Mouse (Mus musculus): ENCODE results near the gene Cacnb2.
A peak's percentile ranks its signal among the peaks of the same experiment; 100 is the strongest.

Cacnb2 gene

DNA sequence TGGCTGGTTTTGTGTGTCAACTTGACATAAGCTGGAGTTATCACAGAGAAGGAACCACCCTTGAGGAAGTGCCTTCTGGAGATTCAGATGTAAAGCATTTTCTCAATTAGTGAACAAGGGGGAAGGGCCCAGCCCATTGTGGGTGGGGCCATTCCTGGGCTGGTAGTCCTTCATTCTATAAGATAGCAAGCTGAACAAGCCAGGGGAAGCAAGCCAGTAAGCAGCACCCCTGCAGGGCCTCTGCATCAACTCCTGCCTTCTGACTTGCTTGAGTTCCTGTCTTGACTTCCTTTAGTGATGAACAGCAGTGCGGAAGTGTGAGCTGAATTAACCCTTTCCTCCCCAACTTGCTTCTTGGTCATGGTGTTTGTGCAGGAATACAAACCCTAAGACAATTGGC, 260.1 kb downstream of the Cacnb2 start:
- DNase-seq (ENCODE audit: low spot score in 2 of 2): no peak

DNA sequence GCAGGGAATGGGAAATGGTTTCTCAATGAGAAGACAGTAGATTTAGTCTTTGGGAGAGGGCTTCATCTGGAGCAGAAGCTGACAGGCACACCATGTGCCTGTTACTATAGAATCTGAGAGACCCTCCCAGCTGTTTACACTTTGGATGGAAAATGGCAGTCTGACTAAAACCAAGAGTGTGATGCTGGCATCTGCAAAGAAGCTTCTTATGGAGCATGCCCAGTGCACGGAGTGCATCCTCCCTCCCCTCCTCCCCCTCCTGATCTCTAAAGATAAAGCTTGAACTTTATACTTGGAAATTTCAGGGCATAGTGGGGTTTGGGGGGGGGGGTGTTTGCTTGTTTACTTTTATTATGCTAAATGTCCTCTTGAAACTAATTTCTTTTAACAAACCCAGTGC, 270.2 kb downstream of the Cacnb2 start:
- DNase-seq (ENCODE audit: low spot score in 2 of 2): no peak

- no peak for DNase-seq (ENCODE audit: low spot score in 2 of 2)
Measured at GRCm38 (mm10) chr2:14873701-14874181, 270.9 kb downstream of the Cacnb2 start.

- DNase-seq (ENCODE audit: low spot score in 2 of 2): no peak
Measured at GRCm38 (mm10) chr2:14874281-14875037, 271.6 kb downstream of the Cacnb2 start.

DNA sequence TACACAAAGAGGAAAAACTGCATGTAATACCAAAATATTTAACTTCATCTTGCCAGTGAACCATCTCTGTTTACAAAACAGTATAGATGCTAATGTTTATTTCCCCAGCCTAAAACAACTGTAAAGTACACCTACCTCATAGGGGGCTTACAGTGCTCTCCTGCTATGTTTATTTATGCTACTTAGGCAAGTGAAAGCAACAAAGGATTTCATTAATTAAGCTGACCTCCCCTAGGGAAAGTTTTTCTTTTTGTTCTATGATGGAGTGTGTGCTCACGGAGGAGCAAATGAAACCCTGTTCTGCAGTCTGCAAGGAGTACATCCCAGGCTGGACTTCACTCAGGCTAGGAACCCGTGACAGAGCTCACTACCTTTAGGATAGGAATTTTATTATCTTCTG, 272.2 kb downstream of the Cacnb2 start:
- DNase-seq (ENCODE audit: low spot score in 2 of 2): no peak

DNA sequence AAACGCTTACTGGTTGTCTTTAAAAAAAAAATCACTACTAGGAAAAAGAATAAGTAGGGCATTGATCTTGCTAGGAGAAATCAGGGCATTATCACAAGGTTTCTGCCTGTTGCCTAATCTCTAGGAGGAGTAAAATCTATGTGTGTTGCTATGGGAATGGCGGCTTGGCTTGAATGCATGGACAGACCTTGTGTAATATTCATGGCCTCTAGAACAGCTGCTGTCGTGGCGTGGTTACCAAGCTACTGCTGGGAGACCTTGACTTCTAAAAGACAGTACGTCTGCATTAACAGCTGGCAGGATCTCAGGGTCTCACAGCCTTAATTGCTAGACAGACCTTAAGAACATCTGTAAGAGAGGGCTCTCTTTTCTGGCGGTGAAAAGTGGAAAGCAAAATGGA, 272.7 kb downstream of the Cacnb2 start:
- DNase-seq (ENCODE audit: low spot score in 2 of 2): no peak

DNA sequence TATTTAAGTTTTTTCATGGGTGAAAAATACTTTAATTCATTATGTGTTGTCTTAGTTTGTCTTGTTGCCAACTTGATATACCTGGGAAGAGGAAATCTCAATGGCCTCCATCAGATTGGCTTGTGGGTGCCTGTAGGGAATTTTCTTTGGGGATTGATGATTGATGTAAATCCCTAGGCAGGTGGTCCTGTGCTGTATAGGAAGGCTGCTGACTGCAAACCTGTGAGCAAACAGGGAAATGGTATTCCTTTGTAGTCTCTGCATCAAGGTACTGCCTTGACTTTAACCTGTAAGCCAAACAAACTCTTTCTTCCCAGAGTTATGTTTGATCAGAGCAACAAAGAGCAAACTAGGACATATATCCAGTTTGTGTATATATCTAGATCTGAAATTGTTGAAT, 276.1 kb downstream of the Cacnb2 start:
- no peak for DNase-seq (ENCODE audit: low spot score in 2 of 2)

DNA sequence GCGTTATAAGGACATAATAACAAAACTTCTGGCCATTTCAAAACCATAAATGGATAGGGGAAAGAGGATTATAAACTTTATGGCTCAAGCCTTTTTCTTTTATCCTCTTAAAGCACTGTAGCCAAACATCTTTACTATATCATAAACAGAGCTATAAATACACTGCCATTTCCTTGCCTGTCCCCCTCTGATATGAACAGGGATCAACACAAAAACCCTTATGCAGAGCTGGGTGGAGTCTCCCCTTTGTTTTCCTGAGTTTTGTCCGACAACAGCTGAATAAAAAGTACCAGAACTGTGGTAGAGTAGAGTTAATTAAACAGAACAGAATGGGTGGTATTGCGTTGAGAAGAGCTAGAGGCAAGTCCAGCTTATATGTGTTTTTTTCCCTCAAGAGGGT, 280.6 kb downstream of the Cacnb2 start:
- no peak for DNase-seq (ENCODE audit: low spot score in 2 of 2)

DNA sequence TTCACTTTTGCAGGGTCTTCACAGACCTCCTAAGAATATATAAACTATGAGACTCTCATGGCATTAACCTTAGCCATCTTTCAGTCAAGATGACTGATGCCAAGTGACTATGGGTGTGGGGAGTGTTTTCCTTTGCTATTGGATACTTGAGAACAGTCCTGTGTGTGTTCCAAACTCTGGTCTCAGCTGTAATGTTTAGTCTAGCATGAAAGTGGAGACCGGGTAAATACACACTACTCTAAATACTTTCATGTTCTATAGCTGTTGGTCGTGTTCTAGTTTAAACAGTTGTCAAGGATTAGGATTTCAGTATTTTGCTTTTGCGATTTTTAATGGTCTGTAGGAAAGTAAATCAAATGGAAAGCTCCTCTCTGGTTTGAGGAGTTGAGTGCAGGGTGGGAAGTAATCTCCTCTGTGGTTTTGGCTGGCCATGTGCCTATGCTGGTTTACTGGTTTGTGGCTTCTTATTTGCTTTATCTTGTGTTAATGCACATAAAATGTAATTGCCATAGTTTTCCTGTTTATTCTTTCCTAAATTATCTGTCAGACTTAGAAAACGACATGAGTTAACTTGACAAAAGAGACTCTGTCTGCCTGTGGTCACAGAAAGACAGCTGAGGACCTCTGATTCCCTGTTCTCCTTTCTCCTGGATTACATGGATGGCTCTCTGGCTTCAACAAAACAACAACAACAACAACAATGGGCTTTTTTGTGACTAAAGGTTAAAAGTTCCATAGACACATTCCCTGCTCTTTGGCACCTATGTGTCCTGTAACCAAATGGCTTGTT, 285.7 kb downstream of the Cacnb2 start:
- no peak for DNase-seq (ENCODE audit: low spot score in 2 of 2)

DNA sequence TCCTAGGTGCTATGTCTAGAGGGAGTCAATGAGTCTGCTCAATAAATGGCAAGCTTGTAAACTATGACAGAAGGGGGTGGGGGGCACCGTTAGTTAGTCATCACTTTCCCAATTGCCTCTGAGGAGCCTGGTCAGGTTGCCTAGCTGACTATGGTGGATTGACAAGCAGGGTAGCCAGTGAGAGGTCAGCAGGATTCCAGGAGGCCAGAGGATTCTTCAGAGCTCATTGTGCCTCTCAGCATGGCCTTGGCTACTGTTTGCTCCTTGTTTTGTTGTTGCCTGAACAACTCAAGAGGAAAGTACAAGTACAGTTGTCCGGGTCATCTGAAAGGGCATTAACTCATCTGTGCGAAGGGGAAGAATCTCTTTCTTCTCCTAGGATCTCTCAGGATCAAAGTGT, 300.9 kb downstream of the Cacnb2 start:
- DNase-seq (ENCODE audit: low spot score in 2 of 2): no peak

GRCm38 (mm10) chr2:14904865-14905264, 302.0 kb downstream of the Cacnb2 start:
- DNase-seq (ENCODE audit: low spot score in 2 of 2): no peak

- no peak for DNase-seq (ENCODE audit: low spot score in 2 of 2)
Measured at GRCm38 (mm10) chr2:14907124-14907925, 304.4 kb downstream of the Cacnb2 start.

- DNase-seq (ENCODE audit: low spot score in 2 of 2): no peak
Measured at GRCm38 (mm10) chr2:14917585-14918247, 314.8 kb downstream of the Cacnb2 start.

- DNase-seq (ENCODE audit: low spot score in 2 of 2): no peak
Measured at GRCm38 (mm10) chr2:14929866-14930265, 327.0 kb downstream of the Cacnb2 start.

DNA sequence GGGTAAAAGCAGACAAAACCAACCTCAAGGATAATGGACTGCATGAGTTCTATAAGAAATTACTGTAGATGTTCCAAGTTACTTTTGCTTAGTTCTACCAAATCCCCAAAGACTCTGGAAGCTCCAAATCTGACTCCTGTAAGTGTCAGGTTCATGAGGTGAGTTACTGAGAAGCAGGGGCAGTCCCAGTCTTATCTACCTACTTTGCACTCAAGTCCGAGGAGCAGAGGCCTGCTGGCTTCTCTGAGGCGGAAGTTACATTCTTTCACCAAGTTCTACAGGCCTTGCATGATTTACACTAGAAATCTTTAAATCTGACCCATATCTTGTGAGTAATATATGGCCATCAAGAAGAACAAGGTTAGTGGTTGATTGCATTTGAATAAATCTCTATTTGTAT, 329.1 kb downstream of the Cacnb2 start:
- no peak for DNase-seq (ENCODE audit: low spot score in 2 of 2)

- DNase-seq (ENCODE audit: low spot score in 2 of 2): no peak
Measured at GRCm38 (mm10) chr2:14936492-14936891, 333.6 kb downstream of the Cacnb2 start.

DNA sequence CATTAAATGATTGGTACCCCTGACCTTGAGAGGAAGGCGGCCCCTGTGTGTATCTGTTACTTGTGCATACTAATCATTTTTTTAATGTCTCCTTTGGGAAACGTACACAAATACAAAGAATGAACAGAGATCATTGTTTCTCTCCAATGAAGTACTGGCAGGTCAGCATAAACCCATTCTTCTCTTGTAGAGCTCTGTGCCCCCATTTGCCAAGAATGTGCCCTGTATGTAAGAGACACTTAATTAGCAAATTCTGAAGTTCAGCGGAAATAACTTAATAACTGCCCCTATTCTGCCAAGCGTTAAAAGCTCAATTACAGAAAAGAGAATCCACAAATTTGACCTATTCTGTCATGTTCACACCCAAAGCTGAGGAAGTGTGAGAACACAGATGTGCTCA, 339.4 kb downstream of the Cacnb2 start:
- no peak for DNase-seq (ENCODE audit: low spot score in 2 of 2)

DNA sequence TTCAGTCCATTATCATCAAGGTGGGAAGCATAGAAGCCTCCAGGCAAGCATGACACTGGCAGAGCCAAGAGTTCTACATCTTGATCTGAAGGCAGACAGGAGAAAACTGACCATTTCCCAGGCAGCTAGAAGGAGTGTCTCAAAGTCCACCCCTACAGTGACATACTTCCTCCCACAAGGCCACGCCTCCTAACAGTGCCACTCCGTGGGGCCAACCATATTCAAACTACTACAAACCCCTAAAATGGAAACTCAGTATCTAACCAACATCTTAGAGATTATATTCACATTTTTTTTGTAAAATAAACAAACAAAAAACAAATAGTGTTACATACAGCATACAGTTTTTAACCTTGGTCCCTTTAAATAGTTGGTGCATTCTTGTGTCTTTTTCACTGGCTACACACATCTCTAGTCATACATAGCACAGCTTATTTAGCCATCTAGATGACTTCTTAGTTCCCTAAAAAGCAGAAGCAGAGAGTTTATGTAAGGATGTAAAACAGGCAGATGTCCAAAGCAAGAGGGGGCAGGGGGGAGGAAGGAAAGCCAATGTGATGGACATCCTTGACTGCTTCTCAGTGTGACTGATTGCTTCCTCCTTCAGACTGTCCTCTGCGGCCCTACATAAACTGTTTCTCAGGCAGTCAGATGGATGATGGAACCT, 340.9 kb downstream of the Cacnb2 start:
- DNase-seq (ENCODE audit: low spot score in 2 of 2): peak in 1 of 2 experiments; percentile 1

DNA sequence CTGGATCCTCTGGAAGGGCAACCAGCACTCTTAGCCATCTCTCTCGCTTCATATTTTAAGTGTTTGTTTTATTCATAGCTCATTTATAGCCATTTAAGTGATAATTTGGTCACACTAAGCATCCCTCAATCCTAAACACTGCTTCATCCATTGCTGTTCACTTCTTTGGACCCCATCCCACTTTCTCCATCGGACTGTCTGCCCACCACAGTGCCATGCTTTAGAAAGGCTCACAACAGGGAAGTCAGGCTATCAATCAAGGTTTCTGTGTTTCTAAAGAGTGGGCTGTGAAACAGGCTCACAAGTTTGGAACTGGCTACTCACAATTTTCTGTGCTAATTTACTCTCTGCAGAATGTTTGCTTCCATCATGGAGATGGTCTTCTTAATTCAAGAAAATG, 350.2 kb downstream of the Cacnb2 start:
- DNase-seq (ENCODE audit: low spot score in 2 of 2): no peak

GRCm38 (mm10) chr2:14960963-14961488, 358.1 kb downstream of the Cacnb2 start:
- DNase-seq (ENCODE audit: low spot score in 2 of 2): no peak

DNA sequence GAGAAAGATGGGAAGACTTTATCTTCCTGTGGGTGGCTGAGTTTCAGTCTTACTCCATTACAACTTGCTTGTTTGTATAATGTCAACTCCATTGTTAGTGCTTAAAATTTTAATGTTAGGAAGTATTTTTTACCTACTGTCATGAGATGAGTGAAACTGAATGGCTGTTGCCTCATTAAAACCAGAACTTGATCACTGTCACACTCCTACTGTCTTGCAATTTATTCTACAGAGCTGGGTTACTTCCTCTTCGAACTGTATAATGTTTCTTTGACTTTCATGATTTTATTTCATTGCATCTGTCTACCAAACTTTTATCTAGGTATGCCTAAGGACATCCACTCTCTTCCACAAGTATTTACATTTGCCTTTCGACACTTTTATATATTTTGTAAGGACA, 358.6 kb downstream of the Cacnb2 start:
- DNase-seq (ENCODE audit: low spot score in 2 of 2): no peak

Data from spleen, postnatal 14 days (tissue).